Mouse (Mus musculus) G1E (cell line): ENCODE measurements around the gene Larp1. TPM values are rescaled to one million over a fixed set of nuclear protein-coding genes. Genes with fewer than 3 reads are reported as not detected.

Experiments
- ATAC-seq: 2 replicates; pipeline ENCODE4 v1.8.0; 2016; ENCODE audit warnings: mild to moderate bottlenecking; ENCODE audit not compliant: insufficient number of reproducible peaks, poor library complexity, low FRiP score, severe bottlenecking; ENCODE audit errors: extremely low read depth
- DNase-seq: peaks from one replicate; pipeline ENCODE4 v3.0.0; 2012; ENCODE audit warnings: low spot score
- H3K27me3 ChIP-seq: 2 replicates; pipeline ENCODE4 v1.6.1; 2012; ENCODE audit warnings: mild to moderate bottlenecking, low read length, inconsistent platforms; ENCODE audit not compliant: insufficient read depth
- H3K36me3 ChIP-seq: replicated peaks from 2 replicates; pipeline ENCODE3; 2012; ENCODE audit warnings: mild to moderate bottlenecking, inconsistent platforms
- H3K4me1 ChIP-seq: 2 replicates; pipeline ENCODE4 v1.6.1; 2012; ENCODE audit warnings: low read depth, low read length, inconsistent platforms, mixed read lengths; ENCODE audit not compliant: insufficient read depth
- H3K4me3 ChIP-seq: 2 replicates; pipeline ENCODE4 v1.5.1; 2012; ENCODE audit warnings: low read depth, mild to moderate bottlenecking, inconsistent platforms, low read length, moderate library complexity, mixed read lengths
- H3K9me3 ChIP-seq: replicated peaks from 2 replicates; pipeline ENCODE4 v1.6.1; 2012; ENCODE audit warnings: inconsistent platforms
- CTCF ChIP-seq: IDR thresholded peaks from 2 replicates; pipeline ENCODE4 v1.5.1; 2012; ENCODE audit warnings: low read depth, low read length, inconsistent platforms, mixed read lengths
- GATA1 ChIP-seq: IDR thresholded peaks from 2 replicates; pipeline ENCODE4 v1.6.1; 2012; ENCODE audit warnings: borderline replicate concordance, low read length, inconsistent platforms, mixed read lengths
- GATA2 ChIP-seq: IDR thresholded peaks from 2 replicates; pipeline ENCODE4 v1.6.1; 2012; ENCODE audit warnings: low read depth, low read length, inconsistent platforms, borderline replicate concordance
- POLR2AphosphoS5 ChIP-seq: IDR thresholded peaks from 2 replicates; pipeline ENCODE4 v1.6.1; 2012; ENCODE audit warnings: low read depth, low read length, inconsistent platforms; ENCODE audit not compliant: insufficient replicate concordance
- TAL1 ChIP-seq: conservative IDR thresholded peaks from 2 replicates; pipeline ENCODE4 v1.6.1; 2012; ENCODE audit warnings: low read depth, low read length, inconsistent platforms, mixed read lengths
- polyA plus RNA-seq: library from polyadenylated mRNA; stranded (reverse); fragments of >175 nt; gene quantifications from 2 replicates; pipeline ENCODE4 v1.2.3, GENCODE M21; 2012
- total RNA-seq, 2 experiments: library from RNA; stranded (forward) in 1 of 2; stranded (reverse) in 1 of 2; fragments of 200-1000 nt in 1 of 2; fragments of >200 nt in 1 of 2; fragmentation: Nextera tagmentation in 1 of 2; gene quantifications; 2 replicates each; pipeline ENCODE4 v1.2.3; 2014 to 2017

The Larp1 gene
- total and polyA plus RNA-seq, 3 experiments = 34.7 to 184 (median 123) TPM

GRCm38 (mm10) chr11:58014604-58015003 lies 5.7 kb downstream of the Larp1 start:
- H3K4me1 ChIP-seq = peaks cover 86% of the 10 kb centered on the region

GRCm38 (mm10) chr11:58015339-58015738 lies 6.5 kb downstream of the Larp1 start:
- no peaks in the 10 kb centered on the region for H3K9me3 ChIP-seq
- H3K4me3 ChIP-seq = no peak overlapping the region
- ATAC-seq (no peak), DNase-seq (no peak)
- TF ChIP-seq CTCF (no peak), POLR2AphosphoS5 (no peak), GATA2 (no peak), GATA1 (no peak), TAL1 (no peak)
- H3K27me3 ChIP-seq = no peaks in the 10 kb centered on the region
- peaks cover 92% of the 10 kb centered on the region for H3K4me1 ChIP-seq
- H3K36me3 ChIP-seq = peaks cover 47% of the 10 kb centered on the region

More at GRCm38 (mm10) chr11:58014604-58015003, 5.7 kb downstream of the Larp1 start:
- Histone ChIP-seq H3K36me3 (peaks cover 40% of the 10 kb centered on the region), H3K4me3 (no peak overlapping the region), H3K9me3 (no peaks in the 10 kb centered on the region), H3K27me3 (no peaks in the 10 kb centered on the region)
- ATAC-seq = no peak
- TF ChIP-seq CTCF = no peak
- TF ChIP-seq TAL1 = no peak
- no peak for TF ChIP-seq GATA2
- no peak for TF ChIP-seq POLR2AphosphoS5
- TF ChIP-seq GATA1 = no peak
- no peak for DNase-seq

GRCm38 (mm10) chr11:58016371-58016770 lies 7.5 kb downstream of the Larp1 start:
- DNase-seq (no peak), ATAC-seq (no peak)
- Histone ChIP-seq H3K9me3 (no peaks in the 10 kb centered on the region), H3K36me3 (peaks cover 54% of the 10 kb centered on the region), H3K4me1 (peaks cover 92% of the 10 kb centered on the region), H3K4me3 (no peak overlapping the region), H3K27me3 (no peaks in the 10 kb centered on the region)
- TF ChIP-seq GATA1 = no peak
- TF ChIP-seq TAL1 = no peak
- no peak for TF ChIP-seq CTCF
- TF ChIP-seq GATA2 = no peak
- TF ChIP-seq POLR2AphosphoS5 = no peak

- H3K27me3 ChIP-seq = no peaks in the 10 kb centered on the region
- DNase-seq (no peak), ATAC-seq (no peak)
- peaks cover 60% of the 10 kb centered on the region for H3K36me3 ChIP-seq
- no peak overlapping the region; the same call in 1 of the 2 replicates for H3K4me3 ChIP-seq
- TF ChIP-seq POLR2AphosphoS5 = no peak
- no peak for TF ChIP-seq GATA1
- TF ChIP-seq GATA2 = no peak
- no peak for TF ChIP-seq TAL1
- TF ChIP-seq CTCF = no peak
- H3K9me3 ChIP-seq = no peaks in the 10 kb centered on the region
- peaks cover 90% of the 10 kb centered on the region for H3K4me1 ChIP-seq
Observed at GRCm38 (mm10) chr11:58017422-58017821, 8.6 kb downstream of the Larp1 start.

GRCm38 (mm10) chr11:58018287-58018686 lies 9.4 kb downstream of the Larp1 start:
- H3K4me3 ChIP-seq = no peak overlapping the region
- peaks cover 60% of the 10 kb centered on the region for H3K36me3 ChIP-seq
- H3K4me1 ChIP-seq = peaks cover 84% of the 10 kb centered on the region
- no peak for TF ChIP-seq TAL1
- TF ChIP-seq CTCF = no peak
- no peak for TF ChIP-seq GATA2
- no peak for TF ChIP-seq GATA1
- no peak for TF ChIP-seq POLR2AphosphoS5
- ATAC-seq = peak; percentile 8; the same call in 1 of the 2 replicates
- H3K9me3 ChIP-seq = no peaks in the 10 kb centered on the region
- DNase-seq = no peak
- no peaks in the 10 kb centered on the region for H3K27me3 ChIP-seq

GRCm38 (mm10) chr11:58018701-58019100 lies 9.8 kb downstream of the Larp1 start:
- Histone ChIP-seq H3K27me3 (no peaks in the 10 kb centered on the region), H3K9me3 (no peaks in the 10 kb centered on the region), H3K4me3 (no peak overlapping the region), H3K36me3 (peaks cover 59% of the 10 kb centered on the region), H3K4me1 (peaks cover 82% of the 10 kb centered on the region)
- no peak for TF ChIP-seq GATA1
- no peak for TF ChIP-seq TAL1
- no peak for TF ChIP-seq CTCF
- no peak for TF ChIP-seq POLR2AphosphoS5
- TF ChIP-seq GATA2 = no peak
- no peak for DNase-seq
- ATAC-seq = no peak
